Mouse (Mus musculus) liver, embryonic 15.5 days (tissue): ENCODE measurements around the gene Ccdc34. TPM values are rescaled to one million over a fixed set of nuclear protein-coding genes. Genes with fewer than 3 reads are reported as not detected.

Experiments
- ATAC-seq: fragments of 200-750 bp; cut with Nextera tagmentation; 2 replicates; pipeline ENCODE4 v1.8.0; 2017; ENCODE audit warnings: moderate number of reproducible peaks, mild to moderate bottlenecking, moderate library complexity; ENCODE audit not compliant: insufficient read depth
- H3K27ac ChIP-seq: fragments of 300-500 bp; sonication (generic); replicated peaks from 2 replicates; pipeline ENCODE4 v1.5.1; 2015; ENCODE audit warnings: mild to moderate bottlenecking, inconsistent platforms
- H3K27me3 ChIP-seq: fragments of 300-500 bp; sonication (generic); 2 replicates; pipeline ENCODE4 v1.6.1; 2015; ENCODE audit warnings: mild to moderate bottlenecking, inconsistent platforms
- H3K36me3 ChIP-seq: fragments of 300-500 bp; sonication (generic); replicated peaks from 2 replicates; pipeline ENCODE4 v1.6.1; 2015; ENCODE audit warnings: moderate library complexity, mild to moderate bottlenecking, inconsistent platforms
- H3K4me1 ChIP-seq: fragments of 300-500 bp; sonication (generic); replicated peaks from 2 replicates; pipeline ENCODE4 v1.6.1; 2015; ENCODE audit warnings: inconsistent platforms
- H3K4me2 ChIP-seq: fragments of 300-500 bp; sonication (generic); 2 replicates; pipeline ENCODE4 v1.6.1; 2015; ENCODE audit warnings: moderate library complexity, mild to moderate bottlenecking, inconsistent platforms
- H3K4me3 ChIP-seq: fragments of 300-500 bp; sonication (generic); replicated peaks from 2 replicates; pipeline ENCODE4 v1.5.1; 2015; ENCODE audit warnings: mild to moderate bottlenecking, inconsistent platforms
- H3K9ac ChIP-seq: fragments of 300-500 bp; sonication (generic); 2 replicates; pipeline ENCODE4 v1.6.1; 2015; ENCODE audit warnings: moderate library complexity, mild to moderate bottlenecking, inconsistent platforms
- H3K9me3 ChIP-seq: fragments of 300-500 bp; sonication (generic); replicated peaks from 2 replicates; pipeline ENCODE4 v1.6.1; 2016; ENCODE audit warnings: inconsistent platforms
- WGBS: fragments of 180-500 bp; shearing (Covaris S2); methylation state at CpG from one replicate; pipeline ENCODE4 v1.1.7; 2015; ENCODE audit warnings: mixed read lengths; ENCODE audit not compliant: insufficient replicate concordance; 5-methylcytosine and 5-hydroxymethylcytosine counted together
- polyA plus RNA-seq: library from polyadenylated mRNA; unstranded; fragments of >200 nt; fragmentation: Nextera tagmentation; extraction: Ambion mirVana; gene quantifications from 2 replicates; pipeline ENCODE4 v1.2.1, GENCODE M21; 2015

Gene Ccdc34
- polyA plus RNA-seq, 1 experiment from 2014 or later = 19.4 TPM

DNA sequence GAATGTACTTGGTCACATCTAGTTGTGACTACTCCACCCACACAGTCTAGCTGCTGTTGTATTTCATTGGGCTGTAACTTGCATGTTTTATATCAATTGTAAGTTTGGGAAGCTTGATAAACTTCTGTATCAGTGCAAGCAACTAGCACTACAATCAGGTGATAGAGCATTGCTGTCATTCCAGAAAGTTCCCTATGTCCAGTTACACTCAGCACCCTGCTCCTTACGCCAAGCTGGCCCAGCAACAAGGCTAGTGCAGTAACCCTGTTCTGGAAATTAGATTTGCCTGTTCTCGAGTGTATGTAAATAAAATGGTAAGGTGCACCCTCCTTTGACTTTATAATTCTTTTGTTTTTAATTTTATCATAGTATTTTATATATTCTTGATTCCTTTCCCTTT, 19.6 kb downstream of the Ccdc34 start:
- no peak overlapping the region for H3K4me2 ChIP-seq
- no peak overlapping the region for H3K27ac ChIP-seq
- no peak for ATAC-seq
- no peak overlapping the region for H3K4me3 ChIP-seq
- WGBS = 71% methylated on average over 2 of the region's 2 CpGs
- H3K4me1 ChIP-seq = 0 out of 2 replicates have a peak, but pooled peaks cover 4% of the 10 kb centered on the region
- peaks cover 41% of the 10 kb centered on the region for H3K36me3 ChIP-seq
- H3K27me3 ChIP-seq = no peaks in the 10 kb centered on the region
- H3K9me3 ChIP-seq = no peaks in the 10 kb centered on the region
- H3K9ac ChIP-seq = no peak overlapping the region

- ATAC-seq = no peak
- Histone ChIP-seq H3K27me3 (no peaks in the 10 kb centered on the region), H3K4me2 (no peak overlapping the region), H3K9ac (no peak overlapping the region), H3K4me3 (no peak overlapping the region), H3K4me1 (0 out of 2 replicates have a peak, but pooled peaks cover 4% of the 10 kb centered on the region), H3K36me3 (peaks cover 38% of the 10 kb centered on the region), H3K9me3 (no peaks in the 10 kb centered on the region), H3K27ac (no peak overlapping the region)
- 86% methylated on average over 5 of the region's 5 CpGs for WGBS
Observed at GRCm38 (mm10) chr2:110038341-110038740, 20.7 kb downstream of the Ccdc34 start.

DNA sequence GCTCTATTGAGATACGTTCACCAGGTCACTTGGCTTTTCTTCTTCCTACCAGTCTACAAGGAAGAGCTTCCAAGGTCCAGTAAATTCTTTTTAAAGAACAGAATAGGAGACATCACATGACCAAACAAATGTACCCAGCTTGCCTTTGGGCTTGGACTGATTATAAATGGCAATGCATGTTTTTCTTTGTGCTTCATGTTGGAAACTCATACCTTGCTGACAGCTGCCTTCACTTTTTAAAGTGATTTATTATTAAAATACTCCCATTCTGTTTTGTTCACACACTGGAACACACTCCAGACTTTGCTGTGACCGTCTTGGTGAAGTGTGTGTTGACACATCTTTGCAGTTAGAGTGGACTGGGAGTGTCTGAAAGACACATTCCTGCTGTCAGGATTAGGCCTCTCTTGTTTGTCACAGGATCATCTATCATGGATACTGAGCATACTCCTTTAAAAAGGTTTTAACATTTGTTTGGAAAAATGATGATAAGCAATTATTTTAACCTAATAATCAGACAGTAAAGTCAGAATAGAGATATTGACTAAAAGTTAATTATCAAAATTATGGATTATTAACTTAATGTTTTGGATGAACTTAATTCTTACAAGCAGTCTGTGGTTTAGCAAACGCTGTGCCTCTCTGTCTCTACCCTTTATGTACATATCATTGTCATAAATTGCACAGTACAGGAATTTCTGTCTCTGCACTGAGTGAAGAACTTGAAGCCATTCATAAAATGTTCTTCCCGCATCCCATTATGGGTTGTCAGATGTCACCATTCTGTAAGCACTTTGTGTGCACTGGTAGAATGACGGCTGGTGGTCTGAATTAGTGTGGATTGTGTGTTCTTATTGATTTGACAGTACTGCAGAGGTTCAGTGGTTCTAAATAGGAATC, 25.5 kb downstream of the Ccdc34 start:
- Histone ChIP-seq H3K4me1 (no peaks in the 10 kb centered on the region), H3K4me2 (no peak overlapping the region), H3K36me3 (peaks cover 23% of the 10 kb centered on the region; the same call in 1 of the 2 replicates), H3K9me3 (no peaks in the 10 kb centered on the region), H3K27me3 (no peaks in the 10 kb centered on the region), H3K9ac (no peak overlapping the region), H3K4me3 (no peak overlapping the region), H3K27ac (no peak overlapping the region)
- no peak for ATAC-seq
- 78% methylated on average over 5 of the region's 5 CpGs for WGBS

- H3K4me3 ChIP-seq = no peak overlapping the region
- ATAC-seq = no peak
- H3K36me3 ChIP-seq = no peaks in the 10 kb centered on the region
- H3K9me3 ChIP-seq = no peaks in the 10 kb centered on the region
- no peaks in the 10 kb centered on the region for H3K4me1 ChIP-seq
- H3K9ac ChIP-seq = no peak overlapping the region
- 60% methylated on average over 4 of the region's 4 CpGs for WGBS
- no peak overlapping the region for H3K27ac ChIP-seq
- no peak overlapping the region for H3K4me2 ChIP-seq
- no peaks in the 10 kb centered on the region for H3K27me3 ChIP-seq
Observed at GRCm38 (mm10) chr2:110058424-110058823, 40.8 kb downstream of the Ccdc34 start.

GRCm38 (mm10) chr2:110063131-110063530, 45.5 kb downstream of the Ccdc34 start:
- no peak overlapping the region for H3K4me3 ChIP-seq
- H3K27ac ChIP-seq = no peak overlapping the region
- H3K4me2 ChIP-seq = no peak overlapping the region
- no peaks in the 10 kb centered on the region for H3K9me3 ChIP-seq
- WGBS = 66% methylated on average over 1 of the region's 1 CpGs
- H3K9ac ChIP-seq = no peak overlapping the region
- no peaks in the 10 kb centered on the region for H3K27me3 ChIP-seq
- ATAC-seq = no peak
- no peaks in the 10 kb centered on the region for H3K36me3 ChIP-seq
- H3K4me1 ChIP-seq = no peaks in the 10 kb centered on the region

DNA sequence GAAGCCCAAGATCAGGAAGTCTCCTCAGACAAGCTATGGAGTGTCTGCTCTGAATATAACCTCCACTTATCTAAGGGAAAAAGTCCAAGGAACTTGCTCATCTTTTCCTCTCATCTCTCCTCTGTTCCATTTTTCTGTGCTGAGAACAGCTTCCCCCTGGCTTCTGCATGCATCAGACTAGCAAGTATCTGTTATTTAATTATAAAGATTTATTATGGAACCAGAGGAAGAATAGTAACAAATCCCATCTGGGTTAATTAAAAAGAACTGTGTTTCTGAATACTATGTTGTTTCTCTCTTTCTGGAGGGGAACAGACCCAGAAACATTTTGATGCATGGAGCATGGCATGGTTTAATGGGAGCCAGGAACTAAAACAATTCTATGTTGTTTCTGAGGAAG, 51.3 kb downstream of the Ccdc34 start:
- Histone ChIP-seq H3K36me3 (no peaks in the 10 kb centered on the region), H3K27me3 (no peaks in the 10 kb centered on the region), H3K4me1 (no peaks in the 10 kb centered on the region), H3K27ac (no peak overlapping the region), H3K9me3 (no peaks in the 10 kb centered on the region), H3K9ac (no peak overlapping the region), H3K4me2 (no peak overlapping the region), H3K4me3 (no peak overlapping the region)
- ATAC-seq = no peak

DNA sequence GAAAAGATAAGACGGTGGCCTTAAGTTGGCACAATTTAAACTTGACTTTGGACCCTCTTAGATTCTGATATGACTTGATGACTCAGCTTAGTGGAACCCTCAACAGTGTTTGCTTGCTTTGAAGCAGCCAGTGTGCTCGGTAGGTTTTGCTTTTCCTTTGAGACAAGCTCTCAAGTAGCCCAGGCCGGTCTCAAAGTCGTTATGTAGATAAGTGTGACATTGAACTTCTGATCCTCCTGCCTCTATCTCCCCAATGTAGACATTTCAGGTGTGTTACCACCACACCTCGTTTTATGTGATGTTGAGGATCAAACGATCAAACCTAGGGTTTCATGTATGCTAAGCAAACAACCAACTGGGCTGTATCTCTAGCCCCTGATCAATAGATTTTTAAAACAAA, 55.4 kb downstream of the Ccdc34 start:
- Histone ChIP-seq H3K9ac (no peak overlapping the region), H3K36me3 (no peaks in the 10 kb centered on the region), H3K4me1 (no peaks in the 10 kb centered on the region), H3K4me2 (no peak overlapping the region), H3K27me3 (no peaks in the 10 kb centered on the region), H3K9me3 (no peaks in the 10 kb centered on the region), H3K4me3 (no peak overlapping the region), H3K27ac (no peak overlapping the region)
- 51% methylated on average over 6 of the region's 6 CpGs for WGBS
- no peak for ATAC-seq

DNA sequence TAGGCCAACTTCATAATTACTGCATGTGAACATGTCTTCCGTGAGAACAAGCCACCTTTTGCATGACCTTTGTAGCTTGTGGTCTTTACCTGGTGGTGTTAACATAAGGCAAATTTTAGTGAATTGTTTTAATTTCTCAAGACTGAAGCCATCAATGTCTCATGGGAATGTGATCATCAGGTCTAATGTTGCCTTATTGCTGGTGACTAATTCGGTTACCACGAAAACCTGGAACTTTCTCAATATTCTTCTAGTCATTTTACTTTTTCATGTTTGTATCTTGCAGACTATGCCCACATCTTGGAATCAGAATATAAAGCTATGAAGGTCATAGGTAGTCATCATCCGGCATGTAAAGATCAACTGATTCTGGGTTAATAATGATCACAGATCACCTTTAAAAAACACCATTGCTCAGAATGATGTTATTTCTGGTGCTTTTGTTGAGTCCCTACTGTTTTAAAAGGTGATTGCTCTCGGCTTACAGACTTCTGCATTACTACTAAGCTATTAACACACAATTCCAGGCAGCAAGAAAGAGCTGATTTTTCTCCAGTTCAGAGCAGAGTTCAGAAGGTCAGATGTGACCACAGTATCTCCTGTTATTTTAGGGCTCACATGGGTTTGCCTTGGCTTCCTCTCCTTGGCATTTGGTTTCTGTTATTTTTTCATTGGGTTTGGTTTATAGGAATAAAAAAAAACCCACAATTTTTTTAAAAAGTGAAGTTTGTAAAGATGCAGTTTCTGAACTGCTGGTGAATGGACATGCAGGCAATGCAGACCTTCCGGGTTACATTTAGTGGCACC, 57.2 kb downstream of the Ccdc34 start:
- H3K9ac ChIP-seq = no peak overlapping the region
- no peak overlapping the region for H3K4me2 ChIP-seq
- no peaks in the 10 kb centered on the region for H3K4me1 ChIP-seq
- no peaks in the 10 kb centered on the region for H3K9me3 ChIP-seq
- no peak overlapping the region for H3K27ac ChIP-seq
- no peaks in the 10 kb centered on the region for H3K36me3 ChIP-seq
- no peaks in the 10 kb centered on the region for H3K27me3 ChIP-seq
- H3K4me3 ChIP-seq = no peak overlapping the region
- 67% methylated on average over 6 of the region's 6 CpGs for WGBS
- ATAC-seq = no peak

- H3K4me3 ChIP-seq = no peak overlapping the region
- H3K9me3 ChIP-seq = no peaks in the 10 kb centered on the region
- H3K27me3 ChIP-seq = no peaks in the 10 kb centered on the region
- H3K4me2 ChIP-seq = no peak overlapping the region
- WGBS = 25% methylated on average over 2 of the region's 2 CpGs
- no peak overlapping the region for H3K27ac ChIP-seq
- no peaks in the 10 kb centered on the region for H3K4me1 ChIP-seq
- 0 out of 2 replicates have a peak, but pooled peaks have one; percentile 40 for ATAC-seq
- H3K36me3 ChIP-seq = no peaks in the 10 kb centered on the region
- H3K9ac ChIP-seq = no peak overlapping the region
Observed at GRCm38 (mm10) chr2:110077240-110077639, 59.6 kb downstream of the Ccdc34 start.

DNA sequence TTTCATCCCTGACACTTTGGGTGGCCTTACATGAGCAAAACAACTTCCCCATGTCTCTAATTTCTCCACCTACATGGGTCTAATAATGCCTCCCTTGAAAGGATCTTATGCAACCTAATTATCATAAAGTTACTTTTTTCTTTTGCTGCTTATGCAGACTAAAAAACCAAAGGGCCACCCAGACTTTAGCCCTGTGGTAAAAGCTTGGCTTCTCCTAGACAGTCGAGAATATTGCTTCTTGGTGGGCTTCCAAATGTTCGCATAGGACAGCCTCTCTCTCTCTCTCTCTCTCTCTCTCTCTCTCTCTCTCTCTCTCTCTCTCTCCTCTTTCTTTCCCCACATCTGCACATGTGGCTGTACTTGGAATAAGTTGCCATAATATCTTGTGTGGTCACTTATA, 60.0 kb downstream of the Ccdc34 start:
- H3K27ac ChIP-seq = no peak overlapping the region
- no peak overlapping the region for H3K9ac ChIP-seq
- ATAC-seq = no peak
- no peaks in the 10 kb centered on the region for H3K36me3 ChIP-seq
- H3K27me3 ChIP-seq = no peaks in the 10 kb centered on the region
- H3K4me2 ChIP-seq = no peak overlapping the region
- no peaks in the 10 kb centered on the region for H3K9me3 ChIP-seq
- H3K4me1 ChIP-seq = no peaks in the 10 kb centered on the region
- H3K4me3 ChIP-seq = no peak overlapping the region
- WGBS = 56% methylated on average over 2 of the region's 2 CpGs

GRCm38 (mm10) chr2:110080532-110080931, 62.9 kb downstream of the Ccdc34 start:
- Histone ChIP-seq H3K9me3 (no peaks in the 10 kb centered on the region), H3K9ac (no peak overlapping the region), H3K4me2 (no peak overlapping the region), H3K27ac (no peak overlapping the region), H3K4me3 (no peak overlapping the region), H3K27me3 (no peaks in the 10 kb centered on the region), H3K36me3 (no peaks in the 10 kb centered on the region), H3K4me1 (no peaks in the 10 kb centered on the region)
- 21% methylated on average over 6 of the region's 6 CpGs for WGBS
- ATAC-seq = no peak
